Mouse (Mus musculus) olfactory bulb, adult 2 months (tissue): ENCODE results near the gene Tex29.

ENCODE experiments used
- CTCF ChIP-seq: fragments of 200-500 bp; IDR thresholded peaks from 2 replicates; pipeline ENCODE4 v1.5.1; 2012; ENCODE audit warnings: low read depth, mild to moderate bottlenecking, low read length, moderate library complexity; ENCODE audit not compliant: insufficient read depth
- POLR2A ChIP-seq: fragments of 200-500 bp; IDR thresholded peaks from 2 replicates; pipeline ENCODE4 v1.6.1; 2012; ENCODE audit warnings: mild to moderate bottlenecking, low read depth, low read length, moderate library complexity; ENCODE audit not compliant: insufficient read depth

DNA sequence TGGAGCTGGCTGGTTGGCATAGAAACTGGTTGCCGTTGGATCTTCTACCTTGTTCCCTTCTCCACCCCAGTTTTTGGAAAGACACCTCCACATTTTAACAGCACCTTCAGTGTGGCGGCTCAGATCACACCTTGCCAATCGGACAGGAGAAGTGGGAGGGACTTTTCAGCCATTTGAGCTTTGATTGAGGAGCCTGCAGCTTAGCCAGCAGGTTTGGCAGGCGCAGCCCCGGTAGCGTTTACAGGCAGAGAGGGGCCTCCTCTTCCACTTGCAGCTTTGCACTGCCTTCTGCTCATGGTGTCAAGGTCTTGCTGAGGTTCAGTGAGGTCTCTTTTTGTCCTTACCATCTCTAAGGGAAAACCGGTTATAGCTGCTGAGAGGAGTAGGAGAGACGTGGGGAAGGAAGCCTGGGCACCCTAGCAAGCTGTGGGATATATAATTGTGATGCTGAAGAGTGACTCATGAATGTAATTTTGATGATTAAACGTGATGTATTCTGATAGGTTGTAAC is 17.7 kb upstream of the Tex29 start:
- no peak for TF ChIP-seq POLR2A
- no peak for TF ChIP-seq CTCF
